Mouse (Mus musculus) kidney, adult 18-20 months (tissue): ENCODE data around the gene Pxmp2.

Experiments used
- DNase-seq: peaks from one replicate; pipeline ENCODE4 v3.0.0; 2021

Pxmp2 gene

GRCm38 (mm10) chr5:110230401-110230779 is 55.6 kb downstream of the Pxmp2 start:
- DNase-seq = no peak

- no peak for DNase-seq
Observed at GRCm38 (mm10) chr5:110227336-110227883, 58.6 kb downstream of the Pxmp2 start.

- DNase-seq = no peak
Observed at GRCm38 (mm10) chr5:110225056-110225455, 60.9 kb downstream of the Pxmp2 start.
